Mouse (Mus musculus) spleen, adult 2 months (tissue): ENCODE results near the gene Adgrl3.

Source experiments
- CTCF ChIP-seq: fragments of 200-500 bp; IDR thresholded peaks from 2 replicates; pipeline ENCODE4 v1.5.1; 2011; ENCODE audit warnings: mild to moderate bottlenecking, inconsistent platforms; ENCODE audit not compliant: insufficient read depth, insufficient read length, insufficient replicate concordance; ENCODE audit errors: extremely low read depth
- POLR2A ChIP-seq: fragments of 200-500 bp; IDR thresholded peaks from 2 replicates; pipeline ENCODE4 v1.6.1; 2011; ENCODE audit warnings: low read depth, low read length, inconsistent platforms

- TF ChIP-seq POLR2A = no peak
- no peak for TF ChIP-seq CTCF
Observed at GRCm38 (mm10) chr5:81058122-81058521, 38.2 kb downstream of the Adgrl3 start.
